Mouse (Mus musculus): Measurements from ENCODE around the gene Ezr.
A peak's percentile ranks its signal among the peaks of the same experiment; 100 is the strongest.

The Ezr gene

DNA sequence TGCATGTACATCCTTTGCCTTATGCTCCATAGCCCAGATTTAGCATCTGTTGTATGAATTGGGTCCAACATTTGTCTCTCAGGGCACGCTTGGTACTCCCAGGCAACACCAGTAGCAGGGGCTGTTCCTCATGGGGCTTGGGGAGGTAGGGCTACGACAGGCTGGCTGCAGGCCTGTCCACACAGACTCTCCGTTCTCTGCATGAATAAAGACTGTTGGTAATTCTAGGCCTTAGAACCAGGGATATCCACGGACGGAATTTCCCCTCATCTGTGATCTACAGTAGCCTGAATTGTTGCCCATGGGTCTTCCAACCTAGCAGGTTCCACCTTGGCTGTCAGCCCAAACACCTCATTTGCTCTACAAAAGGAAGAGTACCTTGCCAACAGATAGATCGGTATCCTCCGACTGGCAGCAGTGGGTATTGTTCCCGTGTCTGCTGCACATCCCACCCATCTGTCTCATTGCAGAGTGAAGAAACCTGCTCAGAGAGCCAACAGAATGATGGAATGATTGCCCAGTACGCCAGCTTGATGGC lies 7.1 kb upstream of the Ezr start:
- DNase-seq (ENCODE audit: low spot score in 2 of 2) = no peak

DNA sequence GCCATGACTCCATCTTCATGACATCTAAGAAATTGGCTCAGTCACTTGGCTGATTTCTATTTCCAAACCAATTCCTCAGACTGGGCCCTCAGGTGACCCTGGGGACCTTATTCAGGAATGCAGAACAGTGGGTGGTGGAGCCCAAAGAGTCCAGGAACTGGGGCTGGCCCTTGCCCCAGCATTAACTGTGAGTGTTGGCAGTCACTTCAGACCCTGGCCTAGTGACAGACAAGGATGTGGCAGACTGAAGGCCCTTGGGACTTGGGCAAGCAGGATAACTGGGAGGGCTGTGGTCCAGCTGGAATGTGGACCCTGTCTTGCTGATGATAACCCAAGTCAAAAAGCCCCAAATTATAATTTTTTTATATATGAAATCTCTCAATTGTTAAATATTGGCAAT lies 6.5 kb upstream of the Ezr start:
- no peak for DNase-seq (ENCODE audit: low spot score in 2 of 2)

DNA sequence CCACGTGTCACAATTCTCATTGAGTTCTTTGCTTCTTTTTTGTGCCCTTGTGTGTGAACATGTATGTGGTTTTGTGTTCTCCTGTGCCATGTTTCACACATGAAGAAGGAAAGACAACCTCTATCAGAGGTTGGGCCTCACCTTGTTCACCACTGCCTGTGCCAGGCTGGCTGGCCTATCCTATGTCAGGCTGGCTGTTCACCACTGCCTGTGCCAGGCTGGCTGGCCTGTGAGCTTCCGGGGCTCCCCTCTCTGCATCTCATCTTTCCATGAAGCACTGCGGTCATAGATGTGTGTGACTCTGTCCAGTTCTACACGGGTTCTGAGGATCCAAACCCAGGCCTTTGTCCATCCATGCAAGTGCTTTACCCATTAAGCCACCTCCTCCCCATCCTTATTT lies 4.7 kb upstream of the Ezr start:
- no peak for DNase-seq (ENCODE audit: low spot score in 2 of 2)

DNA sequence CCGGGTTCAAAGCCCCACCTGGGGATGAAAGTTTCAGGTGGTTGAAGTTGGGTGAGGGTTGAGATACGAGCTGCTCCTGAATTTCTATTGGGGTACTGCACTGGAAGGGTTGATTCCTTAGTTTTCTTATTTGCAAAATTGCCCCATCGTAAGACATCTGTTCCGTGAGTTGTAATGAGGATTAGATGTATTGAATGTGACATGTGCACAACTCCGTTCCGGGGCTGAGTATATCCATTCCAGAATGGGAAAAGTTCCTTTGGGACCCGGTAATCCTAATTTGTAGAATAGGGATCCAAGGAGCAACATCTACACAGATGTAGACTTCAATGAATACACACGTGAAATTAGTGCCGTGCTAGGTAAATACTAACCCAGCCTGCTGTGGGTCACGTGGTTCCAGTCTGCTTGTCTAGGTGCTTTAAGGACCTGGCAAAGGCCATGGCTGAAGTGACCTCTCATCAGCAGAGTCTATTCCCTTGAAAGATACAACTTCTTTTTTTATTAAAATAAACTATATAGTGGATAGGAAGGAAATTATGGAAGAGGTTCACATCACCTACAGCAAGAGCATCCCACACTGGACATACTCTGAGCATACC lies 1.3 kb upstream of the Ezr start:
- no peak for DNase-seq (ENCODE audit: low spot score in 2 of 2)

DNA sequence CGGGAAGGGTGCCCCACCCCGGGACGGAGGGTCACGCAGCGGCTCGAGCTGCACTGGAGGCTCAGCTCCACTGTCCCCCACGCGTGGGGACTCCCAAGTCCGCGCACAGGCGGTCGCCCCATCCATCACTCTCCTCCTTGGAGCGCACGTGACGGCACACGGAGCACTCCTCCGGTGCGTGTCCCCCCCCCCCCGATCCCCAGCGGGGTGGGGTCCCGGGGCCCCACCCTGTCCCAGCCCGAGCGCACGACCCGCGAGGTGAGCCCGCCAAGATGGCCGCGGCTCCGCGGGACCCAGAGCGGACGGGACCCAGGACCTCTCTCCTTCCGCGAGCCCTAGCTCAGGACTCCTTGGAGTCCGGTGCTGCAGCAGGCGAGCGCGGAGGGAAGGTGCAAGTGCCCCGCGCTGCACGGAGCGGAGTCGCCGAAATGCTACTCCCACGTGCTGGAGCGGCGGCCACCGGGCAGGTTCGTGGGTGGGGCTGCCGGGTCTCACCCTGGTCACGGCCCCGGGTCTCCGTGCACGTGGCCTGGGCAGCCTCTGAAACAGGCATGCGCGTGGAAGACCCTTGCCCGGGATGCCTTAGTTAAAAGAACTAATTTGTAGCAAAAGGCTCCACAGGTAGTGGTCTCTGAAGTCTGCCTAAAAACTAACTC lies 550 bp upstream of the Ezr start:
- DNase-seq (ENCODE audit: low spot score in 2 of 2) = peak; percentile 30 to 59

DNA sequence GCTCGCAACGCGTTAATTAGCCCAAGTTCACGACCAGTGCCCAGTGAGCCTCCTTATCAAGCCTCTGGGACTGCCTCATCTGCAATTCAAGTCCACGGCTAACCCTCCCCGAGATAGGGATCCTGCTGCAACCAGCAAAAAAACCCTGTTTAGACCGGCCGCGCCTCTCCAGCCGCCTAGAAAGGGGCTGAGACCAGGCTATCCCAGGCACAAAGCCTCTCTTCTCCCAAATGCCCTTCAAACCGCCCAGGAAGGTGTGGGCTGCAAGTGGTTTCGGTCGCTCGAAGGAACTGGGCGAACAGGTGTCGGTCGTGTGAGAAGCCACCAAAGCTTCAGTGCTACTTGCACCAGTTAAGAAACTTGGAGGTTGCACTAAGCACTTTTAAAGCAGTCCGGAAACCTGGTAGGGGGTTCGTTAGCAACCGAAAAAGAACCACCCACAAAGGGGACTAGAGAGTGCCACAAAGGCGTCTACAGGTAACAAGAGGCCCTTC lies 504 bp downstream of the Ezr start:
- DNase-seq (ENCODE audit: low spot score in 2 of 2) = peak; percentile 25 to 60

DNA sequence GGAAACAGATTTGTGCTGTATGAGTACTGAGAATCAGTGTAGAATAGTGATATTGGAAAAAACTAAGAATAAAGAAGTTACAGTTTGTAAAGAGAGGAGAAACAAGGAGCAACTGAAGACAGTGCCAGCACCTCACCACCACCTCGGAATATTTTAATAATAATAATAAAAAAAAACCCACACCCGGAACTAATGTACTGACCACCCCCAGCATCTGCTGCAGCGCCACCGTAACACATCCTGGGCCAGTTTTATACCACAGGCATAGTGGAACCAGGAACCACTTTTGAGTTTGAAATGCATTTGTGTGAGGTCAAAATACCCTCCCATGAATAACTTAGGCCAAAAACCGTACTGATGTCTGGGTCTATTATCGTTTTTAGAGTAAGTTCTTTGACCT lies 1.3 kb downstream of the Ezr start:
- no peak for DNase-seq (ENCODE audit: low spot score in 2 of 2)

DNA sequence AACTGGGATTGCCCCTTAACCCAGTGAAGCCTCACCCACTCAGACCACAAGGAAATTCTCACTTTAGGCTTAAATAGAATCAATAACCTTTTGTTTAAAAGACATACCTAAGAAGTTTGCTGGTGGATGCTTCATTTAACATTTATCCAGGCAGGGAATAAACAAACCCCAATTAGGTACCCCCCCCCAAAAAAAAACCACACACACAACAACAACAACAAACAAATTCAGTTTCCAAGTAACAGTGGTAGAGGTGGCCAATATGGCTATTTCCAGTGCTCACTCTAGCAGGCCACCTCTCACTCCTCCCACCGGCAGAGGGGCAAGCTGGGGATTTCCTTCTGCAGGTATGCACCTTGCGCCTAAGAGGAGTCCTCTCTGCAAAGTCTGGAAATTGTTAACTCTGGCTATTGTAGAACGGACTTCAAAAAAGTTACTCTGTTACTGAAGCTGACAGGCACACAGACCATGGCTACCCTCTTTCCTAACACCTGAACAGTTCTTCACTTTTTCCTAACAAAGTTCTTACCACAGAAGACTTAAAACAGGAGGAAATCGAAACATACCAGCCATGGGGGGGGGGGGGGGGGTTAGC lies 2.0 kb downstream of the Ezr start:
- no peak for DNase-seq (ENCODE audit: low spot score in 2 of 2)

DNA sequence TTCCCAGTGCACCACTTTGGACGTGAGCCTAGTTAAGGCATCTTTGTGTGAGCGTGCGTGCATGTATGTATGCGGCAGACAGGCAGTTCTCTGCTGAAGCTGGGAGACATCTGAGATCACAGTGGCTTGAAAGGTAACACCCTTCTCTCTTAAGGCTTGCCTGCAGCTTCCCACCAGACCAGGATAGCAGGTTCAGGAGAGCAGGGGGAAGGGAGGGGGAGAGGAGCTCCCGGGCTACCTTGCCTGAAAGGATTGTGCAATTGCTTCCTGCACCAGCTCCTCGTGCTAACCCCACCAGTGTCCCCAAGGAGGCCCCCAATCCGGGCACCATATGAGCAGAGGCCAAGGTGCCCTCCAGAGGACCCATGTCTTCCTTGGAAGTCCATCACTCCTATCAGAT lies 3.0 kb downstream of the Ezr start:
- DNase-seq (ENCODE audit: low spot score in 2 of 2) = peak in 1 of 2 experiments; percentile 33

DNA sequence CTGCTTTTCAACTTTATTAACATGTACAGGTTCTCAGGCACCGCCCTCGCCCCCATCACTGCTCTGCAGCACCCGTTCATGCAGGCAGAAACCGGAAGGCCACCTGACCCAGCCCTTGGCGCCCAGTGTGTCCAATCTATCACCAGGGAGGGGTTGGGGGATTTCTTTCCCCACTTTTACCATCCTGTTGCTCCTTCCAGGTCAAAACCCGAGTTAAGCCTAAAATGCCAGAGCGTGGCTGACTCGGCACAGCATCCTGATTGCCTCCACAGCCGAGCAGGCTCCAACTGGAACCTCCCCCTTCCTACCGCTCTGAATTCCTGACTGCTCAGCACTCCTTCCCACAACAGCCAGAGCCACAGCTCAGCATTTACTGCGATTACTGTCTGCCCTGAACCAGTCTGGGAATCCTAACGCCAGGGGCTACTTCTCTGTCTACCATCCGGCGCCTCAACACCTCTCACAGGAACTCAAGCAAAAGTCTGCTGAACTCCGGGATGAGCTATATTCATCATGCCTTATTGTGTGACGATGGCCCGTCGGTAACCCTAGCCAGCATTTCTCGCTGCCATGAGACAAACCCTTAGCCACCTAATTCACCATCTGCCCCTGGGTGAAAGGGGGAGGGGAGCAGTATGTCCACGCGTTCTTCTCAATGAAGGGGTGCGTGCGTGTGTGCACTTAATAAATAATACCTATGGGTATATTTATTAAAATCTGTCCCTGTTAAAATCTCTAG lies 3.6 kb downstream of the Ezr start:
- DNase-seq (ENCODE audit: low spot score in 2 of 2) = peak; percentile 37 to 47

DNA sequence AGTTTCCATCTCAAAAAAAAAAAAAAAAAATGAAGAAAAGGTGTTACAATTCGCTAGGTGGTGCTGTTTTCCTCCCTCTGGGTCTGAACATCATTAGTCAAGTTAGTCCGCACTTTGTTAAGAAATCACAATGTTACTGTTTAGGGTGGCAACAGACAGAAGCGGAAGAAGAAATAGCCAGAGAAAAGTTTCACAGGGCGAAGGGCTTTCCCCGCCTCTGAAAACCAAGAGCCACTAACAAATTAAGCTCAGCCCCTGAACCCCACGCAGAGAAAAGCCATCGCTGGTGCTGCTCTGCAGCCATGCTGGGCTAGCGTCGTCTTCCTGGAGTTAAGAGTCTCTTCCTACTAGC lies 4.3 kb downstream of the Ezr start:
- no peak for DNase-seq (ENCODE audit: low spot score in 2 of 2)

DNA sequence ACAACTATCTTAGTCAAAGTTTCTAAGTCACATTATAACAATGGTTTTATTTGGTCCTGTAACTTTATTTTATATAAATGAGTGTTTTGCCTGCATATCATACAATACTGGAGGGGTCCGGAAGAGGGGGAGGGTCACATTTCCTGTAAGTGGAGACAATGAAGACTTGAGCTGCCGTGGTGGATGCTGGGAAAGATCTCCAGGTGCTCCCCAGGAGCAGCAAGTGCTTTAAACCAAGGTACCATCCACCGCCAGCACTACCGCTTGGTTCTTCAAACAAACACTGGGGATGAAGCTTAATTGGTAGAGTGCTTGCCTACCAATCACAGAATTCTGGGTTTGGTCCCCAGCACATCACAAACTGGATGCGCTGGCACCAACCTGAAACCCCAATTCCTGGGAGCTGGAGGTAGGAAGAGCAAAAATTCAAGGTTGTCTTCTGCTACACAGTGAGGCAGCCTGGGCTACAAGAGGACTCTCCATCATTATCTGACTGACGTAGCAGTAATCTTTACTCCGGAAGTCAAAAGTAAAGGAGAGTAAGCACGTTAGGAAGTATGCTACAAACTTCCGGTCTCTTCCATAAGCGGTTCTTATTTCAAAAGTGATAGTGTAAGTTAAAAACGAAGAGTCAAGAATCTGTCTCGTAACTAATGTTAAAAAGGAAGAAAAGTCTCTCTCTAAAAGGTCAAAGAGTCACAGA lies 4.8 kb downstream of the Ezr start:
- no peak for DNase-seq (ENCODE audit: low spot score in 2 of 2)

DNA sequence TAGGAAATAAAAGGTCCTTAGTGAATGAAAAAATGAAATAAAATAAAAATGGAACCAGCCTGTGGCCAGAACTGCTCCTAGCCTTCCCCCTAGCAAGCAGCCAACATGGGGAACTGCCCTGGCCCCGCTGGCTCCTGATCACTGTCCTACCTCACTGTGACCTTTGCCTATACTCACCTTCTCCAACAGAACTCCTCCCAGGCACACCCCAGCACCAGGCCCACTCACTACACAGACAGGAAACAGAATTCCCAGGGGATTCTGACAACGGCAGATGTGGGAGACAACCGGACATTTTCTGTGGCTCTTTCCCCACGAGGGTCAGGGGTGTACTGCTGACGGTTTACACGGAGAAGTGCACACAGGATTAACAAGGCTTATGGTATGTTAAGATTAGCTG lies 5.5 kb downstream of the Ezr start:
- no peak for DNase-seq (ENCODE audit: low spot score in 2 of 2)

DNA sequence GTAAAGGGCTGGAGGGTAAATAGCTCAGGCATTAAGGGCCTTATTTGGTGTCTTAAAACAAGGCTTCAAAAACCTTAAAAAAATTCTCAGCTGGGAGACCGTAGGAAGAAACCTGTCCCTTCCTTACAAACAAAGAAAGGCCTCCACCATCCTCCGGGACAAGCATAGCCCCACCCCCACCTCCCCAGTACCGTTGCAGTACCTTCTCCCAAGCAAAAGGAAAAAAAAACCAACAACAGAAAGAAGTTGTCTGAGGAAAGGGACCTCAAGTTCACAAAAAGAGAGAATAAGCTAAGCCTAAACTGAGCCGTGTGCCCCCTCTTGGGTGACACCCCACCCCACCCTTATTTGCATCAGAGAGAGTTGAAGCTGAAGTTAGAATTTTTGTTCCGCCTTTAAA lies 6.0 kb downstream of the Ezr start:
- no peak for DNase-seq (ENCODE audit: low spot score in 2 of 2)

DNA sequence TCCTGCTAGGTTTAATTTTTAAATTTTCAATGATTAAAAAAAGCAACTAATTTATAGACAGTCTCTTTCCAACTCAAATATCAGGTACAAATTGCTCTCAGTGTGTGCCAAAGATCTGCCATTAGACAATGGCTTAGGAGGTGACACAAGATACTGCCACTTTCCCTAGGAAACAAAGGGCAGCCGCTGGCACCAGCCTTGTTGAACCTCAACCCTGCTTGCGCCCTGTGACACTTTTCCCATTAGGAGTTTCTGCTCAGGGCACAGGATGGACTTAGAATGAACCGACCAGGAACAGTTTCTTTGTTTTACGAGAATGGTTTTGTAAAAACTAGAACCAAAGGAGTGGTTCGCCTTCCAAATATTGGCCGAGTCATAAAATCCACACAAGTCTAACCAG lies 6.5 kb downstream of the Ezr start:
- DNase-seq (ENCODE audit: low spot score in 2 of 2) = no peak

DNA sequence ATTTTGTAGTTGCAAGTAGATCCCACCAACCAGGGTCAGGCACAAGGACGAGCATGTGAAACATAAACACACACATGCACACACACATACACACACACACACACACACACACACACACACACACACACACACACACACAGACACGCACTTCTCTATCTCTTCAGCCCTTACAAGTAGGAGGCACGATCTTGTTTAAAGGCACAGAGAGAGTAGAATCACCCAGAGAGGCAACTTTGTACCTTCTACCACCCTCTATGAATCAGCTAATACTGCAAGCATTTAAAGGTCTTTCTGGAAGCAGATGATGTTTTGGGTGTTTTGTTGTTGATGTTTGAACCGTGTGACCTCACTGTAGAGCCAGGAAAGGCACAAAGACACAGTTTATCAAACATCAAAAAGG lies 6.9 kb downstream of the Ezr start:
- no peak for DNase-seq (ENCODE audit: low spot score in 2 of 2)

DNA sequence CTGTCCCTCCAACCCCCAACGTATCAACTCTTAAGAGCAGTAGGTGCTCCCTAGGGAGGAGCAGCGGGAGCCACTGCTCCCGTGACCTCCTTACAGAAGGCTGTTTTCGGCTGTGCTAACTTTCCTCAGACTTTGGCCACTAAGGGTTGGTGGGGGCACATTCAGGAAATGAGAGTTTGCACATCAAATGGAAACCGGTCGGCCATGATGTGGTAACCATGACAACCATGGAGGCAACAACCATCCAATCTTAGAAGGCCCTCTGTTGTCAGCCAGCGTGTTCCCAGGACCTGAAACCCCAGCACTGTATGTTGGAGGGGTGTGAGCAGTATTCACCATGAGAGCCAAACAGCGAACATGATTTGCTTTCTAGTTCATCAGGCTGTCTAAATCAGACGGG lies 7.4 kb downstream of the Ezr start:
- DNase-seq (ENCODE audit: low spot score in 2 of 2) = no peak

DNA sequence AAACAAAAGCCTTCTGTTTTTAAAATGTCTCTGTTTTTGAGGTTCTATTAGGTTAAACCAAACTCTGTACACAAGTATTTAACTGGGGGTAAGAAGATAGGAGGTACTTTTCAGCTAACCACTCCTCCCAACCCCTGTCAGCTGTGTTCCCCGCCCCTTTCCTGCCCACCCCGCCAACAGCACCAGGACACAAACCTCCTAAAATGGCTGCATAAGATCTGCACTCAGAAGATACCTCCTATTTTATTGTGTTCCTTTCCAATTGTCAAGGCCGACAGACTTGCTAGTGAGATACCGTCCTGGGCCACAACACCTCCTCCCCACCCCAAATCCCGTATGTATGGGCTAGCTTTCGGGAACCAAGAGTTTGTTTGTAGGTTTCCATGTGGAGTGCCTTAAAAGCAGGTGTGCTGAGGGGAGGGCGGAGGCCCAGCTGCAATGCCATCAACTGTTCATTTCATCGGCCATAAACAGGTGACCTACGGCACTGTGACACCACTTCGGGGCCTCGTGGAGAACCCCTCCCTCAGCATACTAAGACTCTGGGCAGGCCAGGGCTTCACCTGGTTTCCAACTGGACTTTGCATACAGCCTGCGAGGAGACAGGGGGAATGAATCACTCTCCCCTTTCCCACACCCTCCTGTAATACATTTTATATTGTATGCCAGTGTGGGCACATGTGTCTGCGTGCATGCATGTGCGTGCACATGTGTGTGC lies 9.2 kb downstream of the Ezr start:
- no peak for DNase-seq (ENCODE audit: low spot score in 2 of 2)

DNA sequence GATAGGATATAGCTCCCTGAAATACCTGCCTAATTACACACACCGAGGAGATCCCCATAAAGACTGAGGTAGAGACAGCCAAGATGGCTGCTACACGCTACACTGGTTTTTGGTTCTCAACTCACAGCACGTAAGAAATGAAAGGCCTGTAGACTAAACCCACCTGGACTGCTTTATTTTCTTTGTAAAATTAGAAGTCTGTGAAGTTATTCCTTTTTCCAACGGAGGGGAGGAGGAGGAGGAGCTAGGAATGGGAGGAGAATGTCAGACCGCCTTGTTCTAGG lies 10.2 kb downstream of the Ezr start:
- DNase-seq (ENCODE audit: low spot score in 2 of 2) = no peak

DNA sequence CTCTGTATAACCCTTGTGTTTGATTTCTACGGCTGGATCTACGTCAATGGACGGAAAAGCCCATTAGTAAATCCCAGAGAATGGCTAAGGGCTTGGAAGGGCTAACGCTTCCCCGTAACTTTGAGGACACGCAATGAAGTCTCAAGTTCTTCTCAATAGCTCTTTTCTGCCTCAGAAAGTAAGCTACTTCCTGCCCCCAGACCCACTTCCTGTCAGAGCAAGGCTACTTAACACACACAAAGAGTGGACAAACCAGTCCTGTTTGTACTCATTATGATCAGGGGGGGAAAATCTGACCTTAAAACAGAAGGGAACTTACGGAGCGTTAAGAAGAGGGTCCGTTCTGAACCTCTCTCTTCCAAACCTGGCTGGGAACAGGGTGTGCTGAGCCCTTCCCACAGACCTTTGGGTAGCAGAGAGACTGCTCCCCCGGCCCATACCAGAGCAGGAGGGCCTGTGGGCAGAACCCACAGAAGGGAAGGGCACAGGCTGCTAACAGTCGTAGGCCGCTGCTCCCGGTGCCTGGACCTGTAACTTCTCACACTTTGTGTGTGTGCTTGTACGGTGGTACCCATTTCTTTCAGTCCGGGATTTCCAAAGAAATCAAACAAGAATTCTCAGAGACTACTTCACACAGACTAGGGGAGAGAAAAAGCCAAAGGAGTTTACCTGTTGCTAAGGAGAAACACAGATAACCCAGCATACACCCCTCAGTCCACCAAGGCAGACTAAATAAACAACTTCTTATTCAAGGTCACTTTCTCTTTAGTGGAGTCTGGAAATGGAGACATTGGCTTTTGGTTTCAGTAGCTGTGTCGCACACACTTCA lies 10.7 kb downstream of the Ezr start:
- no peak for DNase-seq (ENCODE audit: low spot score in 2 of 2)

DNA sequence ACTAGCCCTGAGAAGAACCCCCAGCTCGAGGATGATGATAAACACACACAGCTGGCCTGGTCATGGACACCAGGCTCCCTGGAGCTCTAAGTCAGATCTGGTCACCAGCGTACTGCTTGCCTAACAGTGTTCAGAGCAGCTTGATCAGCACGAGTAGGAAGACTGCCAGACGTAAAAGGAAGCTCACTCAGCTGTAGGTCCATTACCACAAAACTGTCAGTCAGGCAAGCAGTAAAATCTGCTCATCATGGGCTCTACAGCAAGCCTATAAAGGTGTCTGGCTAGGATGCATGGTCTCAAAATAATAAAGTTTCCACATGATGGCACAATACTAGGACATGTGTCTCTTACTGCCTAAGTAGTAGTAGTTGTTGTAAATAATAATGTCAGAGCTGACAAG lies 13.0 kb downstream of the Ezr start:
- no peak for DNase-seq (ENCODE audit: low spot score in 2 of 2)
